Mouse (Mus musculus): Measurements from ENCODE around the gene Gng7. TPM values are rescaled to one million over a fixed set of nuclear protein-coding genes. Genes with fewer than 3 reads are reported as not detected.

Gene Gng7
- polyA plus RNA-seq, 1 experiment from 2014 or later = 21.4 TPM

DNA sequence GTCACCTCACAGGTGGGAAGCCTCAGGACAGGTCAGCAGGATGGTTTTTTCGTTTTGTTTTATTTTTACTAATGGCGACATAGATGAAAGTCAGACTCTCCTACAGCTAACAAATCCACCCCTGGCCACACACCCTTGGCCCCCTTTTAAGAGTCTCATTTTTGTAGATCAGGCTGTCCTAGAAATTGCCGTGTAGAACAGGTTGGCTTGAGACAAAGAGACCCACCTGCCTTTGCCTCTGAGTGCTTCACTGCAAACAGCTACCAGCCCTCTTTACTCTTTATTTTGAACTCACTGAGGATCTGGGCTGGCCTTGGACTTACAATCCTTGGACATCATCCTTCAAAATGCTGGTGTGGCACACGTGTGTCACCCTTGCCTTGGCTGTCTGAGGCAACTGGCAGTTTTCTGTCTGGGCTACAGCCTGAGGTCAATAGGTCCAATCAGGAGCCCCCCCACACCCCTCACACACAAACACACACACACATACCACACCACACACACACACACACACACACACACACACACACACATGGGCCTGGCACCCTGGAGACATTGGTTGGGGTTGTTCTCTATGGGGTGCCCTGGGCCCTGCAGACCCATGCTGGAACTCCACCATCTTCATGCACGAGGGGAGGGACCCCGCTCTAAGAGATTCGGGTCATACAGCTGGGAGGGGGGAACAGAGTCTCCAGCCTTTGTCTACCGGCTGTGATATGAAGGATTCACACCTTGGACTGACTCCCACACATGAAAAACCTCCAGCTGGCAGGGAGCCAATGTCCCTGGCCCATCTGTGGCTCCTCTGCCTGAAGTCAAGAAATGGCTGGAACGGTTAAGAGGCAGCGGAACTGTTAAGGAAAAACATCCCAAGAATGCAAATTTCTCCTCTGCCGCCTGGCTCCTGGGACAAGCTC lies 42.4 kb downstream of the Gng7 start:
- ATAC-seq (ENCODE audit: low FRiP score, low read depth) = peak; percentile 69; the same call in 1 of the 2 replicates
- Histone ChIP-seq H3K4me1 (replicated peaks) (peaks cover 12% of the 10 kb centered on the region), H3K4me3 (no peak overlapping the region), H3K9me3 (no peaks in the 10 kb centered on the region), H3K27ac (replicated peaks) (no peak overlapping the region), H3K4me2 (no peak overlapping the region), H3K9ac (no peak overlapping the region), H3K27me3 (no peaks in the 10 kb centered on the region), H3K36me3 (no peaks in the 10 kb centered on the region)
- 56% methylated on average over 11 of the region's 11 CpGs for whole genome bisulfite sequencing

DNA sequence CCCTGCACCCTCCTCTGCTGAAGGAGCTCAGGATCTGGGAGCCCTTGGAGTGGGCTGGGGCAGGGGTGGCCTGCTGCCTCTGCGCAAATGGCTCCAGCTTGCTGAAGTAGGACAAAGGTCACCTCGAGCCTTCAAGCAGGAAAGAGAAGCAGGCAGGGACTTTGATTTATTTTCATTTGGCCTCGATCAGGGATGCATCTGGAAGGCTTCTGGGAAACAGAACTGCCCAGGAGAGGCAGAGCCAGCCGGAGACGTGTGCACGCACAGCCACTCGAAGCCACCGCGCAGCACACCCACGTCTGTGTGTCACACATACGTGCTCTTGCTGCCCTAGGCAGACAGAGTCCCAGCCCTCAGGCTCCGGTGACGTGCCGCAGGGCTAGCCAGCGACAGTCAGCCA lies 43.2 kb downstream of the Gng7 start:
- no peaks in the 10 kb centered on the region for H3K27me3 ChIP-seq
- peaks cover 17% of the 10 kb centered on the region for H3K4me1 ChIP-seq (replicated peaks)
- H3K4me3 ChIP-seq = no peak overlapping the region
- H3K27ac ChIP-seq (replicated peaks) = no peak overlapping the region
- no peaks in the 10 kb centered on the region for H3K9me3 ChIP-seq
- WGBS = 81% methylated on average over 15 of the region's 15 CpGs
- ATAC-seq (ENCODE audit: low FRiP score, low read depth) = no peak
- H3K36me3 ChIP-seq = no peaks in the 10 kb centered on the region
- H3K9ac ChIP-seq = no peak overlapping the region
- H3K4me2 ChIP-seq = no peak overlapping the region

DNA sequence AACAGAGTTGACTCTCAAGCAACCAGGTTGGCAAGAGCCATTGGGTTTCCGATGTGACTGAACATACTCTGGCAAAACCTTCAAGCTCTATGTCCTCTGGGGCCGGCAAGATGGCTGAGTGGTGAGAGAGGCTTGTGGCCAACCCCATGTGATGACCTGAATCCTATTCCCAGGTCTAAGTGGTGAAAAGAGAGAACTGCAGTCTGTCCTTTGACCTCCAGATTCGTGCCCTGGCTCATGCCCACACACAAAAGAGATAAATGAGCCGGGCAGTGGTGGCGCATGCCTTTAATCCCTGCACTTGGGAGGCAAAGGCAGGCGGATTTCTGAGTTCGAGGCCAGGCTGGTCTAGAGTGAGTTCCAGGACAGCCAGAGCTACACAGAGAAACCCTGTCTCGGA lies 44.6 kb downstream of the Gng7 start:
- Histone ChIP-seq H3K4me3 (no peak overlapping the region), H3K4me2 (no peak overlapping the region), H3K27ac (replicated peaks) (no peak overlapping the region), H3K9ac (no peak overlapping the region), H3K27me3 (no peaks in the 10 kb centered on the region), H3K9me3 (no peaks in the 10 kb centered on the region), H3K36me3 (no peaks in the 10 kb centered on the region), H3K4me1 (replicated peaks) (peaks cover 17% of the 10 kb centered on the region)
- no peak for ATAC-seq (ENCODE audit: low FRiP score, low read depth)
- 84% methylated on average over 8 of the region's 8 CpGs for WGBS

DNA sequence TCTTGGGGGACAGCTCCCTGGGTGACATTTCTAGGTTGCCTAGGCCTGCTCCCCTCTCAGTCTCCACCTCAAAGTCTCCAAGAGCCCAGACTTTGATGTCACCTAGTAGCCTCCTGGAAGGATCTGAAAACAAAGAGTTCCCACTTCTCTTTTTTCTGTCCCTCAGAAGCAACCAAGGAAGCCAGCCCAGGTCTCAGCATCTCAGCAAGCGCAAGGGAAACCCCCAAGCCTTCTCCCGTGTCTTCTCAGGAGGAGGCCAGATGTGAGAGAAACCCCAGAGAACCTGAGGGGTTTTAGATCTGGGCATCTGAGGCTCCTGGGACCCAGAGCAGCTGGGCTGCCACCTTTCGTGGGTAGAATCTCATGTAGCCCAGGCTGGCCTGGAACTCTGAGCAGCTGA lies 45.4 kb downstream of the Gng7 start:
- no peak overlapping the region for H3K4me2 ChIP-seq
- H3K27ac ChIP-seq (replicated peaks) = no peak overlapping the region
- no peaks in the 10 kb centered on the region for H3K36me3 ChIP-seq
- no peak for ATAC-seq (ENCODE audit: low FRiP score, low read depth)
- no peak overlapping the region for H3K9ac ChIP-seq
- H3K4me3 ChIP-seq = no peak overlapping the region
- 83% methylated on average over 3 of the region's 3 CpGs for WGBS
- H3K9me3 ChIP-seq = no peaks in the 10 kb centered on the region
- no peaks in the 10 kb centered on the region for H3K27me3 ChIP-seq
- H3K4me1 ChIP-seq (replicated peaks) = peaks cover 17% of the 10 kb centered on the region

DNA sequence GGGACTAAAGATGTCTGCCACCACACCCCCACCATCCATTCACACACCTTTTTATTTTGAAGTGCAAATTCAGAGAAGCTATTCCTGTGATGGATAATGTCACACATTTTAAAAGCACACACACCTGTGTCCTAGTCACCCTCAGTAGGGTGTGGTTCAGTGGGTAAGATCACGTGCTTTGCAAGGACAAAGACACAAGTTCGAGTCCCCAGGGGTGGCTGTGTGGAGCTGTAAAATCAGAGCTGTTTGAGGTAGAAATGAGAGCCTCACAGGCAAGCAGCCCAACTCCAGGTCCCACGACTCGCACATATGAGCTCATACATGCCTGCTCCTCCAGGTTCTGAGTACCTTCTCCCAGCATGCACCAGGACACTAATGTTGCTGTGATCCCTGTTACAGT lies 46.6 kb downstream of the Gng7 start:
- Histone ChIP-seq H3K4me3 (no peak overlapping the region), H3K4me1 (replicated peaks) (peaks cover 21% of the 10 kb centered on the region), H3K27me3 (no peaks in the 10 kb centered on the region), H3K27ac (replicated peaks) (no peak overlapping the region), H3K9ac (no peak overlapping the region), H3K9me3 (no peaks in the 10 kb centered on the region), H3K36me3 (no peaks in the 10 kb centered on the region), H3K4me2 (no peak overlapping the region)
- WGBS = 90% methylated on average over 4 of the region's 4 CpGs
- no peak for ATAC-seq (ENCODE audit: low FRiP score, low read depth)

DNA sequence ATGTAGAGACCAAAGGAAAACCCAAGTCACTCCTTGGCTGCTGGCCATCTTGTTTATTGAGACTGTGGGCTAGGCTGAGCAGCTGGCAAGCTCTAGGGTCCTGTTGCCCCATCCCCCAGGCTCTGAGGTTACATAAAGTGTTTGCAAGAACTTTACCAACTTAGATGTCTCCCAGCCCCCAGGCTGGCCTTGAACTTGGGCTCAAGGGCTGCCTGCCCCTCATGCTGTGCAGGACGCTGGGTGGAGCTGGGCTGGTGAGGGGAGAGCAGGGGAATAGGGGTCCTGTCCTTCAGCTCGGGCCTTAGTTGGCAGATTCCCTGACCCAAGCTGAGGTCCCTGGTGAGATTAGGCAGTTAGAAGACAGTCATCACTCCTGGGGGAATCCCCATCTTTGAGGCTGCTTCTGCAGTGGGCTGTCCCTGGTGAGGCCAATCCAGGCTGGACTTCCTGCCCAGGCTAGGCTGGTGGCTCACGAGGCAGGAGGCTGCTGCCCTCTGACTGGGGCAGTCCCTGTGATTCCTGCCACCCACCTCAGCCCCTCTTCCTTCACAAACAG lies 47.6 kb downstream of the Gng7 start:
- Histone ChIP-seq H3K4me3 (no peak overlapping the region), H3K36me3 (no peaks in the 10 kb centered on the region), H3K27ac (replicated peaks) (no peak overlapping the region), H3K27me3 (no peaks in the 10 kb centered on the region), H3K4me2 (no peak overlapping the region), H3K9me3 (no peaks in the 10 kb centered on the region), H3K9ac (no peak overlapping the region), H3K4me1 (replicated peaks) (peaks cover 12% of the 10 kb centered on the region)
- 82% methylated on average over 3 of the region's 3 CpGs for WGBS
- ATAC-seq (ENCODE audit: low FRiP score, low read depth) = no peak

DNA sequence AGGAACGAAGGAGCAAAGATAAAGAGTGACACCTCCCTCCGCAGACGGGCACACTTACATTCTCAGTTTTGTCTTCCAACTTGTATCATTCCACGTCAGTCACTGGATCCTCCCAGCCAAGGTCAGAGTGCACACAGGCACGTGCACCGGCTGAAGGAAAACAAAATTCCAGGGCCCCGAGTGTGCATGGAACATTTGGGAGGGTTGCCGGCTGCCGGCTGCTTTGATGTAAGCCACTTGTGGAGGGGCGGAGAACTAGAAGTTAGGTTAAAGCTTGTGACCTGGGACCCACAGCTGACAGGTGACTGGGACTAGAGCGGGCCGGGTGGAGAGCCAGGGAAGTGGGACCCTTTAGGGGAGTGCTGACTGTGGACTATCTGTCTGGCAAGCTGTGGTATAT lies 48.4 kb downstream of the Gng7 start:
- Histone ChIP-seq H3K27me3 (no peaks in the 10 kb centered on the region), H3K27ac (replicated peaks) (no peak overlapping the region), H3K4me3 (no peak overlapping the region), H3K4me2 (no peak overlapping the region), H3K4me1 (replicated peaks) (peaks cover 11% of the 10 kb centered on the region), H3K36me3 (no peaks in the 10 kb centered on the region), H3K9me3 (no peaks in the 10 kb centered on the region), H3K9ac (no peak overlapping the region)
- no peak for ATAC-seq (ENCODE audit: low FRiP score, low read depth)
- 61% methylated on average over 12 of the region's 12 CpGs for WGBS

DNA sequence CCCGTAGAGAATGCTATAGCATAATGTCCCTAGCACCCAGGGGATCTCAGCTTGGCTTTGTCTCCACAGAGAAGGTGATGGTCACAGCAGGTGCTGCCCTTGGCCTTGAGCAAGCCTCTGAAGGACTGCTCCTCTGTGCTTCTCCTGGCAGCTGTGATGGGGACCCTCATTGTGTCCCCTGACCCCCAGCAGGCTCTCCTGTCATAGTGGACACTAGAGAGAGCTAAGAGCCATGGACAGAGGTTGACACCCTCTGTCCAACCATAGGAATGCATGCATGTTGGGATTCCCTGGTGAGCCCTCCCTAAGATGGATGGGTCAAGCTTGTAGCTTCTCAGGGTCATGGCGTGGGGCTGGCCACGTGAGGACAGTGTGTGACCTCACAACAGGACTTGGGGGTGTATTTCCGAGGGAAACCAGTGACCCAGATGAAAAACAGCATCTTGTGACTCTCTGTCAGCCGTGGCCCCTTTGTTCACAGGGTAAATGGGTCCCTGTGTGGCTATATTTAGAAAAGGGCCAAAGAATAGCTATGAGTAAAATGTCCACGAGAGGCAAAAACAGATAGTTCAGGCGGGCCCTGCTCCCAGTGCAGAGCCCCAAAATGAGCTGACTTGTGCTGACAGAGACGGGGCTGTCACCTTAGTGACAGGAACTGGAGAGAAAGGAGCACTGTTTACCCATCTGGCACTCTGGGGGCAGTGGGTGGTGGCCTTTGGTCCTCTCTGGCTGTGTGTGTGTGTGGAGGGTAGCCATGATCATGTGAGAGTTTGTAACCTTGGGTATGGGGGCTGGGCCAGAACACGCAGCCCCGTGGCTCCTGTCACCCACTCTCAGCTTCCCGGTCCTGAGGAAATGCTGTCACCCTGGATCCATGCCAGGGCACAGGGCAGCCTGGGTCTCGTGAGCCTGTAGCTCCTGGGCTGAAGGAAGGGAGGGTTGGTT lies 51.4 kb downstream of the Gng7 start:
- H3K9ac ChIP-seq = no peak overlapping the region
- H3K4me2 ChIP-seq = no peak overlapping the region
- 47% methylated on average over 12 of the region's 12 CpGs for WGBS
- no peaks in the 10 kb centered on the region for H3K9me3 ChIP-seq
- H3K4me1 ChIP-seq (replicated peaks) = peaks cover 11% of the 10 kb centered on the region
- no peak overlapping the region for H3K27ac ChIP-seq (replicated peaks)
- ATAC-seq (ENCODE audit: low FRiP score, low read depth) = no peak
- no peak overlapping the region for H3K4me3 ChIP-seq
- H3K36me3 ChIP-seq = no peaks in the 10 kb centered on the region
- H3K27me3 ChIP-seq = no peaks in the 10 kb centered on the region

DNA sequence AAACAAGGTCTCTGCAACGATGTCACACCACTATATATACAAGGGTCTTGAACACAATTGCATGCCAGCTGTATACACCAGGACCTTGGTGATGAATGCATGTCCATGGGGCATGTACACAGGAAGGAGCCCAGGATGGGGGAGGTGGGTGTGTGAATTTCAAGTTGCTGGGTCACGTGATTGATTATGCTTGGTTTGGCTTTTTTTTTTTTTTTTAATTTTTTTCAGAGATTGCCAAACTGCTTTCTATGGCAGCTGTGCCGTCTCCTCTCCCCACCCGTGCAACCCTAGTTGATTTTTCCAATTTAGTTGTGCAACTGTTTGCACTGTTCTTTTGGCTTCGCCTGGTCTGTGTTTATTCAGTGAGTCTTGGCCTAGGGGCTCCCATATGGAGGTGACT lies 52.2 kb downstream of the Gng7 start:
- WGBS = 80% methylated on average over 5 of the region's 5 CpGs
- no peak overlapping the region for H3K4me2 ChIP-seq
- H3K4me1 ChIP-seq (replicated peaks) = peaks cover 11% of the 10 kb centered on the region
- no peak for ATAC-seq (ENCODE audit: low FRiP score, low read depth)
- H3K9ac ChIP-seq = no peak overlapping the region
- no peaks in the 10 kb centered on the region for H3K27me3 ChIP-seq
- no peaks in the 10 kb centered on the region for H3K9me3 ChIP-seq
- H3K4me3 ChIP-seq = no peak overlapping the region
- no peak overlapping the region for H3K27ac ChIP-seq (replicated peaks)
- no peaks in the 10 kb centered on the region for H3K36me3 ChIP-seq

DNA sequence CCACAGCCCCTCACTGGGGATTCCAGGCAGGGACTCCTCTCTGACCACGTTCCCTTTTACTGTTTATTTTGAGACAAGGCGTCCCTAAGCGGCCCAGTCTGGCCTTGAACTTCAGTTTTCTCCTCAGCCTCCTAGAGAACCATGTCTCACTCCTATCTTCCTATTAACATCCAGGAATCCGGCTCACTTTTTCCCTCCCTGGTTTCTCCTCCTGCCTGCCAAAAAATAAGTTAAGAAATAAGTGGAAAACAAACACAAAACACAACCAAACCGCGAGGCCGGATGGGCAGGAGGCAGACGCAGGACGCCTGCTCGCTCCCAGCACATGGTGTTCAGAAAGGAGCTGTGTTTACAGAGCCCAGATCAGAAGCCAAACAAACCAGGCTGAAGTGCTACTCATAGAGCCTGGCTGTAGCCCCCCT lies 52.7 kb downstream of the Gng7 start:
- H3K9me3 ChIP-seq = no peaks in the 10 kb centered on the region
- H3K9ac ChIP-seq = no peak overlapping the region
- H3K27me3 ChIP-seq = no peaks in the 10 kb centered on the region
- no peak overlapping the region for H3K4me3 ChIP-seq
- no peaks in the 10 kb centered on the region for H3K36me3 ChIP-seq
- WGBS = 55% methylated on average over 10 of the region's 10 CpGs
- no peak overlapping the region for H3K4me2 ChIP-seq
- no peak overlapping the region for H3K27ac ChIP-seq (replicated peaks)
- H3K4me1 ChIP-seq (replicated peaks) = peaks cover 7% of the 10 kb centered on the region
- ATAC-seq (ENCODE audit: low FRiP score, low read depth) = no peak

DNA sequence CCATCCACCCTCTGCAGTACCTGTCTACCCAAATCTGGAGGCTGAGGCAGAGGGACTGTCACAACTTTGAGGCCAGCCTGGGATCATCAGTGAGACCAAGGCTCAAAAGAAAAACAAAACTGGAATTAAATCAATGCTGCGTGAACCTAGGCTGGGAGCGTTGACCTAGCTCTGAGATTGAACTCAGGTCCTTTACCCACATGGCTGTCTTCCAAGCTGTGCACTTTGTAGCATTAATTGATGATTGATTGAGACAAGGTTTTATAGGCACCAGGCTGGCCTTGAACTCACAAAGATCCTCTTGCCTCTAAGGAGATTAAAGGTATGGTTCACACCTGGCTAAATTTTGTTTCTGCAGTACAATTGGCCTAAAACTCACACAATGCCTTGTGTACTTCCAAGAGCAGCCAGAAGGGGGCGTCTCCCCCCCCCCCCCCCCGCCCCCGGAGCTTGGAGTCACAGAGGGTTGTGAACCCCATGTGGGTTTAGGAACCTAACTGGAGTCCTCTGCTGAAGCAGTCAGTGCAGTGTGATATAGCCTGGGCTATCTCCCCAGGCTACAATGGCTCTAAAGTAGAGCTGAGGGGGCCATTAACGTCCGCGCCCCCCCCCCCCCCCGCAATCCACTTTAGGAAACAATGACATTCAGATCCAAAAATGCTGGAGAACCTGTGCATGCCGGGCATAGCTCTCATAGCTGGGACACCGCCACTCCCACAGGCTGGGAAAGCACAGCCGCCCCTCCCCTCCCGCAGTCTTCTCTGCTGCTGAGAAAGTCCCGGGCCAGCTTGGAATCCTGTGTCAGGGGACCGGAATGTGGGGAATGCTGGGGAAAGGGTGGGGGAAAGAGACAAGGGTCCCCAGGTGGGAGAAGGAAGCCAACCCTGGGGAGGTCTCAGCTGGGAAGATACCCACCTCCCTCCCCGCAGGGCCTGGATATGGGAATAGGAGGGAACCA lies 53.9 kb downstream of the Gng7 start:
- Histone ChIP-seq H3K9ac (no peak overlapping the region), H3K36me3 (no peaks in the 10 kb centered on the region), H3K27ac (replicated peaks) (no peak overlapping the region), H3K27me3 (no peaks in the 10 kb centered on the region), H3K4me3 (no peak overlapping the region), H3K4me1 (replicated peaks) (peaks cover 5% of the 10 kb centered on the region), H3K4me2 (no peak overlapping the region), H3K9me3 (no peaks in the 10 kb centered on the region)
- ATAC-seq (ENCODE audit: low FRiP score, low read depth) = no peak
- 17% methylated on average over 15 of the region's 16 CpGs for WGBS
